Mouse (Mus musculus) MEL (cell line): Measurements from ENCODE around the gene Barx2.

ENCODE experiments used
- CHD1 ChIP-seq: IDR thresholded peaks from 2 replicates; pipeline ENCODE4 v1.6.1; 2012; ENCODE audit warnings: low read depth, mild to moderate bottlenecking, inconsistent platforms, low read length, improper control_type of control experiment
- CTCF ChIP-seq, 3 experiments: IDR thresholded peaks in 2 of 3; conservative IDR thresholded peaks in 1 of 3; 2 replicates each; pipeline ENCODE4 v1.5.1; 2011 to 2012; ENCODE audit warnings: low read length in 3 of 3, low read depth in 2 of 3, mild to moderate bottlenecking in 2 of 3, improper control_type of control experiment in 1 of 3, inconsistent platforms in 1 of 3, mixed read lengths in 1 of 3, moderate library complexity in 1 of 3; ENCODE audit not compliant: control insufficient read depth in 1 of 3, insufficient read depth in 1 of 3, poor library complexity in 1 of 3, severe bottlenecking in 1 of 3
- EP300 ChIP-seq, 2 experiments: IDR thresholded peaks; 2 replicates each; pipeline ENCODE4 v1.6.1; 2011; ENCODE audit warnings: improper control_type of control experiment in 2 of 2, low read length in 2 of 2, low read depth in 1 of 2, mild to moderate bottlenecking in 1 of 2
- MXI1 ChIP-seq: IDR thresholded peaks from 2 replicates; pipeline ENCODE4 v1.6.1; 2011; ENCODE audit warnings: mild to moderate bottlenecking, low read depth, low read length, improper control_type of control experiment
- POLR2A ChIP-seq, 2 experiments: IDR thresholded peaks; 2 replicates each; pipeline ENCODE4 v1.6.1; 2011 to 2012; ENCODE audit warnings: low read length in 2 of 2, mild to moderate bottlenecking in 2 of 2, control low read depth in 1 of 2, improper control_type of control experiment in 1 of 2, low read depth in 1 of 2, moderate library complexity in 1 of 2; ENCODE audit not compliant: control insufficient read depth in 1 of 2, insufficient read depth in 1 of 2, poor library complexity in 1 of 2
- POLR2AphosphoS5 ChIP-seq: IDR thresholded peaks from 2 replicates; pipeline ENCODE4 v1.6.1; 2012; ENCODE audit warnings: low read depth, borderline replicate concordance, mild to moderate bottlenecking, inconsistent platforms, low read length, moderate library complexity, mixed read lengths
- SMC3 ChIP-seq: IDR thresholded peaks from 2 replicates; pipeline ENCODE4 v1.6.1; 2011; ENCODE audit warnings: low read depth, low read length, improper control_type of control experiment
- TAL1 ChIP-seq: IDR thresholded peaks from 2 replicates; pipeline ENCODE4 v1.6.1; 2012; ENCODE audit warnings: mild to moderate bottlenecking, inconsistent platforms, low read length, moderate library complexity, mixed read lengths
- UBTF ChIP-seq: IDR thresholded peaks from 2 replicates; pipeline ENCODE4 v1.6.1; 2012; ENCODE audit warnings: low read depth, mild to moderate bottlenecking, inconsistent platforms, low read length, improper control_type of control experiment, moderate library complexity, borderline replicate concordance; ENCODE audit not compliant: insufficient read depth
- USF1 ChIP-seq: IDR thresholded peaks from 2 replicates; pipeline ENCODE4 v1.6.1; 2014; ENCODE audit warnings: low read depth, mild to moderate bottlenecking, inconsistent platforms, low read length, improper control_type of control experiment, moderate library complexity

DNA sequence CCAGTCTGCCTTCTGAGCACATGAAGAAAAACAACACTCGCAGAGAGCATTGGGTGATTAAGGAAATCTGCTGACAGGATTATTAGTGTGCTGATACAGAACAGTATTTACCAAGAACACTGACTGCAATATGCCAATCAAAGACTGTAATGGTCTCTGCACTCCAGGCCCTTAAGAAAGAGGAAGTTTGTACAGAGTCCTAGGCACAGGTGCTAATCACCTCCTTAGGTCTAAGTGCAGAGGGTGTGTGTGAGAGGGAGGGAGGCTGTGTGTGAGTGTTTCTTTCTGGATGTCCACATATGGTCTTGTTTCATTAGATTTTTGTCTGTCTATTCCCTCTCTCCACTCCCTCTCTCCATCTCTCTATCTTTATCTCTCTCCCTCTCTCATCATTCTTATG lies 6.5 kb upstream of the Barx2 start:
- TF ChIP-seq CTCF (IDR thresholded peaks at IDR 0.05 in 2 of 3, conservative IDR thresholded peaks at IDR 0.05 in 1 of 3; ENCODE audit: control insufficient read depth in 1 of 3, insufficient read depth in 1 of 3, low read depth in 2 of 3, low read length in 3 of 3, poor library complexity in 1 of 3, severe bottlenecking in 1 of 3) (no peak), SMC3 (no peak), POLR2A (IDR thresholded peaks at IDR 0.05; ENCODE audit: control insufficient read depth in 1 of 2, insufficient read depth in 1 of 2, low read depth in 1 of 2, low read length in 2 of 2, poor library complexity in 1 of 2) (no peak), UBTF (no peak), EP300 (IDR thresholded peaks at IDR 0.05; ENCODE audit: low read depth in 1 of 2, low read length in 2 of 2) (no peak), POLR2AphosphoS5 (no peak), USF1 (no peak), MXI1 (no peak), TAL1 (no peak), CHD1 (no peak)
